Mouse (Mus musculus): ENCODE measurements around the gene H1f0. TPM values are rescaled to one million over a fixed set of nuclear protein-coding genes. Genes with fewer than 3 reads are reported as not detected.
A peak's percentile ranks its signal among the peaks of the same experiment; 100 is the strongest.

Gene H1f0
- total and polyA plus RNA-seq, 3 experiments: 33.5 to 213 (median 46.8) TPM

GRCm38 (mm10) chr15:78992235-78992634, 36.0 kb upstream of the H1f0 start:
- Histone ChIP-seq H3K27me3 (ENCODE audit: control insufficient read depth in 1 of 2, insufficient read depth in 2 of 2, low read length in 2 of 2) (no peaks in the 10 kb centered on the region), H3K4me1 (ENCODE audit: control insufficient read depth in 1 of 2, insufficient read depth in 2 of 2, low read length in 2 of 2) (no peaks in the 10 kb centered on the region), H3K36me3 (ENCODE audit: control insufficient read depth in 1 of 2, insufficient read depth in 2 of 2, low read length in 2 of 2) (no peaks in the 10 kb centered on the region), H3K79me2 (ENCODE audit: control insufficient read depth, insufficient read depth, low read length, poor library complexity) (no peaks in the 10 kb centered on the region), H3K4me3 (ENCODE audit: control insufficient read depth in 1 of 2, insufficient read depth in 1 of 2, low read depth in 2 of 2, low read length in 2 of 2) (no peak overlapping the region), H3K27ac (ENCODE audit: control insufficient read depth, low read depth, low read length) (no peak overlapping the region), H3K9me3 (replicated peaks; ENCODE audit: insufficient read depth, low read length) (no peaks in the 10 kb centered on the region), H3K9ac (ENCODE audit: control insufficient read depth, low read depth, low read length, poor library complexity, severe bottlenecking) (no peak overlapping the region)
- TF ChIP-seq SMC3 (IDR thresholded peaks at IDR 0.05; ENCODE audit: low read depth, low read length): peak; percentile 17; the same call in 1 of the 2 replicates
- TF ChIP-seq CHD2 (IDR thresholded peaks at IDR 0.05; ENCODE audit: low read length): no peak
- peak; percentile 32 to 55 (median 32); a peak in 5 of 6 replicates for TF ChIP-seq CTCF (IDR thresholded peaks at IDR 0.05 in 2 of 3, conservative IDR thresholded peaks at IDR 0.05 in 1 of 3; ENCODE audit: control insufficient read depth in 1 of 3, insufficient read depth in 1 of 3, low read depth in 2 of 3, low read length in 3 of 3, poor library complexity in 1 of 3, severe bottlenecking in 1 of 3)
- TF ChIP-seq RCOR1 (IDR thresholded peaks at IDR 0.05; ENCODE audit: low read depth, low read length): no peak
- TF ChIP-seq MYC (IDR thresholded peaks at IDR 0.05; ENCODE audit: low read depth, low read length): no peak
- no peak for TF ChIP-seq MXI1 (IDR thresholded peaks at IDR 0.05; ENCODE audit: low read depth, low read length)
- no peak for TF ChIP-seq CHD1 (IDR thresholded peaks at IDR 0.05; ENCODE audit: low read depth, low read length)
- TF ChIP-seq GATA1 (IDR thresholded peaks at IDR 0.05; ENCODE audit: low read depth, low read length): no peak
- peak; percentile 14 for DNase-seq (ENCODE audit: low read depth, low spot score)

GRCm38 (mm10) chr15:78992925-78993324, 35.3 kb upstream of the H1f0 start:
- Histone ChIP-seq H3K27ac (ENCODE audit: control insufficient read depth, low read depth, low read length) (no peak overlapping the region), H3K4me3 (ENCODE audit: control insufficient read depth in 1 of 2, insufficient read depth in 1 of 2, low read depth in 2 of 2, low read length in 2 of 2) (no peak overlapping the region), H3K9me3 (replicated peaks; ENCODE audit: insufficient read depth, low read length) (no peaks in the 10 kb centered on the region), H3K79me2 (ENCODE audit: control insufficient read depth, insufficient read depth, low read length, poor library complexity) (no peaks in the 10 kb centered on the region), H3K4me1 (ENCODE audit: control insufficient read depth in 1 of 2, insufficient read depth in 2 of 2, low read length in 2 of 2) (no peaks in the 10 kb centered on the region), H3K9ac (ENCODE audit: control insufficient read depth, low read depth, low read length, poor library complexity, severe bottlenecking) (no peak overlapping the region), H3K36me3 (ENCODE audit: control insufficient read depth in 1 of 2, insufficient read depth in 2 of 2, low read length in 2 of 2) (no peaks in the 10 kb centered on the region), H3K27me3 (ENCODE audit: control insufficient read depth in 1 of 2, insufficient read depth in 2 of 2, low read length in 2 of 2) (no peaks in the 10 kb centered on the region)
- no peak for DNase-seq (ENCODE audit: low read depth, low spot score)
- TF ChIP-seq NELFE (IDR thresholded peaks at IDR 0.05; ENCODE audit: low read depth, low read length) (no peak), GABPA (IDR thresholded peaks at IDR 0.05; ENCODE audit: low read depth, low read length) (no peak), HCFC1 (IDR thresholded peaks at IDR 0.05; ENCODE audit: low read depth, low read length) (no peak), TBP (IDR thresholded peaks at IDR 0.05; ENCODE audit: low read depth, low read length) (no peak), MAX (IDR thresholded peaks at IDR 0.05; ENCODE audit: low read length) (no peak), NRF1 (IDR thresholded peaks at IDR 0.05; ENCODE audit: insufficient read depth, low read depth, low read length, poor library complexity, severe bottlenecking) (no peak), BHLHE40 (IDR thresholded peaks at IDR 0.05; ENCODE audit: borderline replicate concordance, low read depth, low read length) (no peak), GATA1 (IDR thresholded peaks at IDR 0.05; ENCODE audit: low read depth, low read length) (no peak), POLR2A (IDR thresholded peaks at IDR 0.05; ENCODE audit: control insufficient read depth in 1 of 2, insufficient read depth in 1 of 2, low read depth in 1 of 2, low read length in 2 of 2, poor library complexity in 1 of 2) (no peak), MAFK (IDR thresholded peaks at IDR 0.05; ENCODE audit: borderline replicate concordance, low read depth, low read length) (no peak), JUND (IDR thresholded peaks at IDR 0.05; ENCODE audit: low read depth, low read length) (no peak), MXI1 (IDR thresholded peaks at IDR 0.05; ENCODE audit: low read depth, low read length) (no peak), ZMIZ1 (IDR thresholded peaks at IDR 0.05; ENCODE audit: low read depth, low read length) (no peak), ZC3H11A (IDR thresholded peaks at IDR 0.05; ENCODE audit: low read depth, low read length) (no peak), SMC3 (IDR thresholded peaks at IDR 0.05; ENCODE audit: low read depth, low read length) (no peak), MEF2A (IDR thresholded peaks at IDR 0.05; ENCODE audit: extremely low read depth, insufficient replicate concordance, low read depth, low read length, poor library complexity, severe bottlenecking) (no peak), KAT2A (conservative IDR thresholded peaks at IDR 0.05; ENCODE audit: low read depth, low read length) (no peak), EP300 (IDR thresholded peaks at IDR 0.05; ENCODE audit: low read depth in 1 of 2, low read length in 2 of 2) (no peak)

Measured in MEL (cell line).